Mouse (Mus musculus) C2C12 (cell line): ENCODE measurements at regions not wholly inside any gene's neighbourhood (a gene's known extent, or its start where the extent isn't known, plus 50 kb on each side); places are given as distances from the start of the nearest gene placed in this dataset.

Experiments
- H3K27me3 ChIP-seq: one replicate; pipeline ENCODE4 v1.6.1; 2011; ENCODE audit not compliant: control insufficient read depth, insufficient read depth, insufficient read length
- H3K36me3 ChIP-seq: one replicate; pipeline ENCODE4 v1.6.1; 2011; ENCODE audit not compliant: control insufficient read depth, insufficient read depth
- H3K4me3 ChIP-seq: one replicate; pipeline ENCODE4 v1.5.1; 2011; ENCODE audit warnings: mild to moderate bottlenecking, control low read depth; ENCODE audit not compliant: poor library complexity, insufficient read depth, severe bottlenecking
- H3K79me2 ChIP-seq: one replicate; pipeline ENCODE4 v1.6.1; 2011; ENCODE audit not compliant: control insufficient read depth, insufficient read depth
- H3K79me3 ChIP-seq: one replicate; pipeline ENCODE4 v1.6.1; 2011; ENCODE audit warnings: low read depth, control low read depth
- H3ac ChIP-seq: one replicate; pipeline ENCODE3; 2011; ENCODE audit warnings: low read depth; ENCODE audit not compliant: control insufficient read depth, insufficient read length
- CEBPB ChIP-seq: IDR thresholded peaks from one replicate; pipeline ENCODE4 v1.6.1; 2011; ENCODE audit warnings: low read depth, mild to moderate bottlenecking, control low read depth, moderate library complexity
- CTCF ChIP-seq: IDR thresholded peaks from one replicate; pipeline ENCODE4 v1.5.1; 2011; ENCODE audit not compliant: control insufficient read depth, insufficient read depth, insufficient read length
- FOSL1 ChIP-seq: IDR thresholded peaks from one replicate; pipeline ENCODE4 v1.8.0; 2011; ENCODE audit warnings: mild to moderate bottlenecking, low read length; ENCODE audit not compliant: poor library complexity, insufficient read depth, severe bottlenecking
- MAX ChIP-seq: IDR thresholded peaks from one replicate; pipeline ENCODE4 v1.6.1; 2011; ENCODE audit warnings: mild to moderate bottlenecking, control low read depth
- MYOD1 ChIP-seq: IDR thresholded peaks from one replicate; pipeline ENCODE4 v1.6.1; 2011; ENCODE audit warnings: low read depth; ENCODE audit not compliant: control insufficient read depth, insufficient read length
- MYOG ChIP-seq: IDR thresholded peaks from one replicate; pipeline ENCODE4 v1.6.1; 2011; ENCODE audit not compliant: control insufficient read depth, insufficient read length; ENCODE audit errors: extremely low read depth
- USF1 ChIP-seq: IDR thresholded peaks from one replicate; pipeline ENCODE4 v1.6.1; 2011; ENCODE audit warnings: low read depth, mild to moderate bottlenecking, control low read depth, moderate library complexity

DNA sequence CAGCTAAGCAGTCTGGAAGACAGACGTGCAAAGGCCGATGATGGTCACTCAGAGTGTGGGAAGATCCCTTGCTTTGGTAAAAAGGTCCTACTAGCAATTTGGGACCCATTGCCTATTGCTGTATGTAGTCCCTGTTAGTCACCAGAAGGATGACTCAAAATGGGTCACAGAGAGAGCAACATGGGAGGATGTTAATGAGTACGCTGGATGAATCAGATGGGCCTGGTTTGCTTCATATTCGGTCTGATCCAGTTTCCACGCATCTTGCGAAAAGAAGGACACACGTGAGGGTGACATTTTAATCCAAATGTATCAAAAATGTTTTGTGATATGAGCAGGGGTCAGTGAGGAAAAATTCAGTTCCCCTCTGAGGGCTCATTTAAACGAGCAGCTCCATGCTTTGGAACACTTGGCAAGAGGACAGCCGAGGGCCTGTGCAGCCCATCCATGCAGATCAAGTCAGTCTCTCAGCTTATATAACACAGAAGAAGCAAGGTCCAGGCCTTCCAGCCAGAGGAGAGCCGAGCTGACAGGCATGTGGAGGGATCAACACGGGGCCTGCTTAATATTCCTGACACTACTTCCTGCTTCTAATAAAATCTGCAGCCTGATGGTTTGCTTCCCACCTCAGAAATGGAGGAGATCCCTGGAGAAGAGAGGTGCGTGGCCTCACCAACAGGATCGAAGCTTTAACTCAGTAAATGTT is 579.2 kb upstream of the Gm26657 start:
- Histone ChIP-seq H3K79me2 (no peaks in the 10 kb centered on the region), H3ac (no peak overlapping the region), H3K36me3 (no peaks in the 10 kb centered on the region), H3K4me3 (no peak overlapping the region), H3K27me3 (no peaks in the 10 kb centered on the region), H3K79me3 (no peaks in the 10 kb centered on the region)
- no peak for TF ChIP-seq USF1
- TF ChIP-seq MAX, result no peak
- TF ChIP-seq MYOG, result no peak
- TF ChIP-seq MYOD1, result no peak

GRCm38 (mm10) chr4:56157521-56158065 is 582.3 kb upstream of the Gm26657 start:
- H3K36me3 ChIP-seq, result no peaks in the 10 kb centered on the region
- no peaks in the 10 kb centered on the region for H3K79me2 ChIP-seq
- no peaks in the 10 kb centered on the region for H3K79me3 ChIP-seq
- no peak overlapping the region for H3ac ChIP-seq
- H3K27me3 ChIP-seq, result no peaks in the 10 kb centered on the region
- no peak overlapping the region for H3K4me3 ChIP-seq
- TF ChIP-seq MAX (no peak), MYOD1 (no peak), USF1 (no peak), MYOG (no peak), FOSL1 (no peak), CTCF (no peak), CEBPB (no peak)

DNA sequence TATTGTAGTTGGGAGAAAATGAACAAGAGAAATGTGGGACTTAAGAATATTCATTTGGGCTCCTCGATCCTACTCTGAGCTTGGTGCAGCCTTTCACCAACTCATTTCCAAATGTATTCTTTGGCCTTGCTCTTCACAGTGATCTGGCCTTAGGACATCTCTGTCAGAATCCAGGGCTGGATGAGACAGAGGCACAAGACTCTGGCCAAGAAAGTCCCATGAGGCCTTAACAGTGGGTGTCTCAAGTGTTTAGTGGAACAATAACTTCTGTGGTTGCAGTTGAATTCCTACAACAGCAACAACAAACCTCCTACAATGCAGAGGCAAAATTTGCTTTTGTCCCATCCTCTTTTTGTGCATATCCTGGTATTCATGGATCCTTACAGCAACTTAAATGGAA is 589.2 kb upstream of the Gm26657 start:
- Histone ChIP-seq H3K27me3 (no peaks in the 10 kb centered on the region), H3K36me3 (no peaks in the 10 kb centered on the region), H3ac (no peak overlapping the region), H3K4me3 (no peak overlapping the region), H3K79me2 (no peaks in the 10 kb centered on the region), H3K79me3 (no peaks in the 10 kb centered on the region)
- TF ChIP-seq USF1 (no peak), MYOG (no peak), MYOD1 (no peak), FOSL1 (no peak), MAX (no peak), CEBPB (no peak), CTCF (no peak)

DNA sequence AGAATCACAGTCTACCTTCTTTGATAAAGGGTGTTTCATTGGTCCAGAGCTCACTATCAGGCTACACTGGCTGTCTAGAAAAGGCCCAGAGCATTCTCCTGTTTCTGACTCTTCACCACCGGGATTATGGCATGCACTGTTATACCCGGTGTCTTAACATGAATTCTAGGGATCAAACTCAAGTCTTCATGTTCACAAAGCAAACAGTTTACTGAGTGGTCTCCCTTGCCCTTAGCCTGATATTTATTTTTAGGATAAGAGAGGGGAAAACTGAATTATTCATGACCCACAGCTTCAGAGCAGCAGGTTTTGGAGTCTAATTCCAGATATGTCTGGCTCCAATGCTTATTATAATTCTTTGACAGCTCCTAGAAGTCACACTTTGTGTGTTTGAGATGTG is 596.0 kb upstream of the Gm26657 start:
- no peaks in the 10 kb centered on the region for H3K79me3 ChIP-seq
- H3ac ChIP-seq, result no peak overlapping the region
- no peaks in the 10 kb centered on the region for H3K36me3 ChIP-seq
- TF ChIP-seq MAX (no peak), FOSL1 (no peak), CEBPB (no peak), USF1 (no peak), MYOD1 (no peak), MYOG (no peak), CTCF (no peak)
- no peak overlapping the region for H3K4me3 ChIP-seq
- no peaks in the 10 kb centered on the region for H3K27me3 ChIP-seq
- H3K79me2 ChIP-seq, result no peaks in the 10 kb centered on the region

GRCm38 (mm10) chr4:56136837-56137236 is 603.0 kb upstream of the Gm26657 start:
- Histone ChIP-seq H3K36me3 (no peaks in the 10 kb centered on the region), H3K79me3 (no peaks in the 10 kb centered on the region), H3ac (no peak overlapping the region), H3K27me3 (no peaks in the 10 kb centered on the region), H3K79me2 (no peaks in the 10 kb centered on the region), H3K4me3 (no peak overlapping the region)
- TF ChIP-seq MAX (no peak), CEBPB (no peak), MYOD1 (no peak), MYOG (no peak), CTCF (no peak), USF1 (no peak), FOSL1 (no peak)

DNA sequence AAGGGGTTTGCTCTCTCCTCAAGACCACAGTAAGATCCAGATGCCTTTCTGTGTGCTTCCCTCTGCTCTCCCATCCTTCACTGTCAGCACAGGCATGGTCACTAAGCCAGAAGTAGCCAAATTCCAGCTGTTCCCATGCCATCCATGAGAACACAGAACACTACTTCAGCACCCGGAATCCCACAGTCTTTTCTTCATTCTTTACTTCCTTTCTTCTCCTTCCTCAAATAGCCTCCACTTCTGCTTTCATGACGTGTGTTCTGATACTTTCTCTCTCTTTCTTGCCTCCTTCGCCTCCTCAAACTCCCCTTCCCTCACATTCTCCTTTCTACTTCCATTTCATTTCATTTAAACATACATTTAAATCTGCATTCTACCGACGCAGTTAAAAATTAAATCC is 602.1 kb upstream of the Klf4 start:
- no peak overlapping the region for H3K4me3 ChIP-seq

More for the DNA sequence above, 602.1 kb upstream of the Klf4 start:
- Histone ChIP-seq H3K79me3 (no peaks in the 10 kb centered on the region), H3K27me3 (no peaks in the 10 kb centered on the region), H3K36me3 (no peaks in the 10 kb centered on the region), H3ac (no peak overlapping the region), H3K79me2 (no peaks in the 10 kb centered on the region)
- TF ChIP-seq MYOG, result no peak
- no peak for TF ChIP-seq CEBPB
- TF ChIP-seq USF1, result no peak
- no peak for TF ChIP-seq MAX
- TF ChIP-seq MYOD1, result no peak
- TF ChIP-seq FOSL1, result no peak
